In genomic region chr1:118941336-118941735, GRCm38 (mm10) we compare ENCODE assay signal across 10 mouse cellular contexts.
A peak's percentile ranks its signal among the peaks of the same experiment; 100 is the strongest.
DNase-seq lines count a peak whose midpoint lies in the region; ATAC-seq lines count a peak whose summit lies in the region.
"Had no signal": no experiment of that assay in that cellular context is flagged by ENCODE, and none has a peak within 500 bp of the region (broad histone marks: within the 10 kb centered on the region; RNA-seq: fewer than 3 reads in every experiment).

No protein-coding gene starts in this region.

- H3K9me3 ChIP-seq in hindbrain, embryonic 15.5 days = no peaks in the 10 kb centered on the region
- no peaks in the 10 kb centered on the region for H3K9me3 ChIP-seq in hindbrain, embryonic 12.5 days (replicated peaks)
- H3K9me3 ChIP-seq in forebrain, embryonic 12.5 days = no peaks in the 10 kb centered on the region
- no peaks in the 10 kb centered on the region for H3K9me3 ChIP-seq in limb, embryonic 12.5 days

- no peaks in the 10 kb centered on the region for H3K36me3 ChIP-seq in hindbrain, embryonic 15.5 days
- H3K36me3 ChIP-seq in hindbrain, embryonic 12.5 days = no peaks in the 10 kb centered on the region
- H3K36me3 ChIP-seq in forebrain, embryonic 12.5 days (replicated peaks) = no peaks in the 10 kb centered on the region; the same call in 1 of the 2 replicates
- H3K36me3 ChIP-seq in limb, embryonic 12.5 days = peaks cover 16% of the 10 kb centered on the region; the same call in 1 of the 2 replicates

- no peak overlapping the region for H3K4me3 ChIP-seq in hindbrain, embryonic 15.5 days
- no peak overlapping the region for H3K4me3 ChIP-seq in hindbrain, embryonic 12.5 days
- no peak overlapping the region for H3K4me3 ChIP-seq in forebrain, embryonic 12.5 days (replicated peaks)
- H3K4me3 ChIP-seq in limb, embryonic 12.5 days (replicated peaks) = no peak overlapping the region

- DNase-seq in adrenal gland, postnatal 25 days = peak; percentile 41
- DNase-seq in ovary, postnatal 36 days (ENCODE audit: low spot score) = no peak
- DNase-seq in spleen, postnatal 10 days (ENCODE audit: low spot score in 2 of 2) = no peak
- DNase-seq: liver, postnatal 0 days had no signal

- WGBS in hindbrain, embryonic 15.5 days = 46% methylated on average over 8 of the region's 8 CpGs
- WGBS in hindbrain, embryonic 12.5 days = 46% methylated on average over 8 of the region's 8 CpGs
- 52% methylated on average over 8 of the region's 8 CpGs for WGBS in forebrain, embryonic 12.5 days
- WGBS in limb, embryonic 12.5 days = 65% methylated on average over 8 of the region's 8 CpGs

- 0 out of 2 replicates have a peak, but pooled peaks have one; percentile 42 for ATAC-seq in hindbrain, embryonic 15.5 days (ENCODE audit: low FRiP score, low read depth)
- no peak for ATAC-seq in hindbrain, embryonic 12.5 days (ENCODE audit: low FRiP score)
- no peak for ATAC-seq in forebrain, embryonic 12.5 days (ENCODE audit: low FRiP score)
- ATAC-seq in limb, embryonic 12.5 days (ENCODE audit: insufficient number of reproducible peaks, insufficient read depth, low FRiP score, low TSS enrichment, low read depth) = no peak
- ATAC-seq in granulocyte monocyte progenitor cell, adult 5-6 weeks (replicated peaks; ENCODE audit: poor library complexity, severe bottlenecking) = no peak
- ATAC-seq: intestine, embryonic 16.5 days; liver, postnatal 0 days had no signal

- H3K9ac ChIP-seq in hindbrain, embryonic 15.5 days = no peak overlapping the region
- no peak overlapping the region for H3K9ac ChIP-seq in hindbrain, embryonic 12.5 days
- H3K9ac ChIP-seq in forebrain, embryonic 12.5 days = no peak overlapping the region
- no peak overlapping the region for H3K9ac ChIP-seq in limb, embryonic 12.5 days (replicated peaks)
- H3K9ac ChIP-seq: liver, postnatal 0 days had no signal

- H3K4me2 ChIP-seq in hindbrain, embryonic 15.5 days = no peak overlapping the region
- H3K4me2 ChIP-seq in hindbrain, embryonic 12.5 days (replicated peaks) = no peak overlapping the region
- no peak overlapping the region for H3K4me2 ChIP-seq in forebrain, embryonic 12.5 days
- H3K4me2 ChIP-seq in limb, embryonic 12.5 days = no peak overlapping the region

- H3K27ac ChIP-seq in hindbrain, embryonic 15.5 days (replicated peaks) = no peak overlapping the region
- H3K27ac ChIP-seq in hindbrain, embryonic 12.5 days = no peak overlapping the region
- H3K27ac ChIP-seq in forebrain, embryonic 12.5 days = peak overlapping the region; percentile 27; the same call in 1 of the 2 replicates
- H3K27ac ChIP-seq in limb, embryonic 12.5 days = peak overlapping the region; percentile 77; the same call in 1 of the 2 replicates

- peaks cover 16% of the 10 kb centered on the region for H3K4me1 ChIP-seq in hindbrain, embryonic 15.5 days (replicated peaks)
- H3K4me1 ChIP-seq in hindbrain, embryonic 12.5 days = peaks cover 27% of the 10 kb centered on the region
- peaks cover 29% of the 10 kb centered on the region for H3K4me1 ChIP-seq in forebrain, embryonic 12.5 days
- peaks cover 83% of the 10 kb centered on the region for H3K4me1 ChIP-seq in limb, embryonic 12.5 days (replicated peaks)

- H3K27me3 ChIP-seq in hindbrain, embryonic 15.5 days = no peaks in the 10 kb centered on the region
- no peaks in the 10 kb centered on the region for H3K27me3 ChIP-seq in hindbrain, embryonic 12.5 days
- H3K27me3 ChIP-seq in forebrain, embryonic 12.5 days = no peaks in the 10 kb centered on the region
- no peaks in the 10 kb centered on the region for H3K27me3 ChIP-seq in limb, embryonic 12.5 days

Comparison
In these comparisons a context has a peak if more than half of its experiments do, and no peak if none do; other contexts are left out.
1. H3K27ac ChIP-seq: peak in forebrain, embryonic 12.5 days (single experiment) and limb, embryonic 12.5 days (single experiment); none in hindbrain, embryonic 15.5 days (single experiment) and hindbrain, embryonic 12.5 days (single experiment).